Mouse (Mus musculus) ovary, adult 18-20 months (tissue): ENCODE results near the gene Rnf31.

Source experiments
- DNase-seq: peaks from one replicate; pipeline ENCODE4 v3.0.0; 2022; ENCODE audit warnings: low spot score, mixed read lengths

Gene Rnf31

DNA sequence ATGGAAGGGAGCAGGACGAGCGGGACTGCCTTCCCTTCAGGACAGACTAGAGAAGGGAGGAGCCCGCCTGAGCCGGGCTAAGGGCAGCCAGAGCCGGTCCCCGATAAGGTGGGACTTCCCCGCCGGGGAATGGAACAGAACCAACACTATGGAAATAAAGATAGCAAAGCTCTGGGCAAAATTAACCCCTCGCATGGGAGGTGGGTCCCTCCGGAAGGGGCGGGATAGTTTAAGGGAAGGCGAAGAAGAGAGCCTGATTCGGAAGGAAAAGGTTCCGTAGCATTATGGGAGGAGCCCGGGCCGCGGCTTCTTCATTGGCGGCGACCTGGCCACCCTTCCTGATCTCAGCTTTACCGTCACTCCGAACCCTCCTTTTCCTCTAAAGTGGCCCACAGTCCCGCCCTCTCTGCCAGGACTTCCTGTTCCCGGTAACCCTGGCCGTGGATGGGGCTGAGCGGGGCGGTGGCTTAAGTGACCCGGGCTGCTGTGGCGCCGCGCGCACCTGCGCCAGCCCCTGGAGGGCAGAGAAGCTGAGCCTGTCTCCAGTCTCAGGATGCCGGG, at the start of gene Rnf31:
Gene Rnf31, plus strand, starts transcription at position 378 of the 561 bp plus-strand sequence.
- DNase-seq = peak; percentile 93

DNA sequence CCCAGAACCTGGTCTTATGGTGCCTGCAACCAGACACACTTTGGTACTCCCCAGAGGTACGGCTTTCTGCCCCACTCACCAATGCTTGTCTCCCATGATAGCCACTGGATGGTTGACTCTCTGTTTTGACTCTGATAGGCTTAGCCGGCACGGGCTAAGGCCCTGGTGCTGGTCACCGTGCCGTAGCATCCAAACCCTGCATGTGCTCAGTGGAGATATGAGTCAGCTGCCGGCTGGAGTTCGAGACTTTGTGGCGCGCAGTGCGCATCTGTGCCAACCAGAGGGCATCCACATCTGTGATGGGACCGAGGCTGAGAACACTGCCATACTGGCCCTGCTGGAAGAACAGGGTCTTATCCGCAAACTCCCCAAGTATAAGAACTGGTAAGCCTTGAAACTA, 49.2 kb upstream of the Rnf31 start:
- DNase-seq = no peak

GRCm38 (mm10) chr14:55544334-55544733, 47.2 kb upstream of the Rnf31 start:
- DNase-seq = no peak

DNA sequence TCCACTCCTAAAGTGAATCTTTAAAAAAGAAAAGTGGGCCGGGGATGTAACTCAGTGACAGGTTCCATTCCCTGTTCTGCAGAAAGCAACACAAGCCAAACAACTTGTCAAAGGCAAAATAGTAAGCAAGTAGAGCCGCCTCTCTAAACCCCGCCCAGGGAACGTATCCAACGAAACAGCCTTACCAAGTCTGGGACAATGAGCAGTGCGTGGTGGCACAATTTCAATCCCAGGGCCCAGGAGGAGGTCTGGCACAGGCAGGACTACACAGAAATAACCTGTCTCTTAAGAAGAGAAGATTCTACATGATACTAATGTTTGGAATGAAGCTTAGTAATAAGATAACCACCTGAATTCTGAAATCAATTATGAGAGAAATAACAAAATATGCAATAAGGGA, 41.3 kb upstream of the Rnf31 start:
- DNase-seq = no peak

- DNase-seq = no peak
Measured at GRCm38 (mm10) chr14:55551347-55551746, 40.2 kb upstream of the Rnf31 start.

DNA sequence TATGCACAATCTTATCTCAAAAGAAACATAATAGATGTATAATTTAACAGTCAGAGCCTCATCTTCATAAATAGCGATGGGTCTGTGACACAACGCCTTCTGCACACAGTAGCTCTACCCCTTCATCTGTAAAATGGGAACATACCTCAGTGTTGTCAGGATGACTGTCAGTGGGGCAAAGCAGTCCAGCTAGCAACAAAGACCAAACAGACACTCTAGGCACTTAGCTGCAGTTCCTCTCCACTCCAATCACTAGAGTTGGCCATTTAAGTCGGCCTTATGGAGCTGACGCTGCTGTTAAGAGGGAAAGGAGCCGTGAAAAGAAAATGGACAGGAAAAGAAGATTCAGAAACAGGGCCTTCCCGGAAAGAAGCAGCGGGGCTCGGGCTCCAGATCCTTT, 39.7 kb upstream of the Rnf31 start:
- DNase-seq = no peak

DNA sequence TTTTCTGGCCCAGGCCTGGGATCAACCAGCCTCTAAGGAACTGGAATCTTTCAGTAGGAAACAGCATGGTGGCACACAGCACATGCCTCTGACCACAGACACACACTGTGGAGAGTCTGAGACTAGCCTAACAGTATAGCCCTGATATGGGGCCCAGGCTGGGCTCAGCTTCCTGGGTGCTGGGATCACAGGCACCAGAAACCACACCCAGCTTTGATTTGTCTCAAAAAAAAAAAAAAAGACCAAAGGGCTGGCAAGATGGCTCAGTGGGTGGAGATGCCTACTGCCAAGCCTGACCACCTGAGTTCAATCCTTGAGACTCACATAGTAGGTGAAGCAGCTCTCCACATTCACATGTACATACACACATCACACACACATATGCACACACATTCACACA, 36.9 kb upstream of the Rnf31 start:
- DNase-seq = no peak

GRCm38 (mm10) chr14:55555788-55556187, 35.7 kb upstream of the Rnf31 start:
- no peak for DNase-seq

GRCm38 (mm10) chr14:55557003-55557402, 34.5 kb upstream of the Rnf31 start:
- DNase-seq = peak; percentile 63

- DNase-seq = no peak
Measured at GRCm38 (mm10) chr14:55557587-55557986, 33.9 kb upstream of the Rnf31 start.

GRCm38 (mm10) chr14:55558740-55559448, 32.6 kb upstream of the Rnf31 start:
- DNase-seq = no peak

GRCm38 (mm10) chr14:55559799-55560201, 31.7 kb upstream of the Rnf31 start, which contains the start of gene Dcaf11:
Gene Dcaf11 (plus strand): TSS chr14:55560006.
- DNase-seq = peak; percentile 84

GRCm38 (mm10) chr14:55560202-55561073, 31.1 kb upstream of the Rnf31 start, which contains the start of gene A730061H03Rik:
Gene A730061H03Rik (minus strand): TSS chr14:55560406.
- peak; percentile 99 for DNase-seq

DNA sequence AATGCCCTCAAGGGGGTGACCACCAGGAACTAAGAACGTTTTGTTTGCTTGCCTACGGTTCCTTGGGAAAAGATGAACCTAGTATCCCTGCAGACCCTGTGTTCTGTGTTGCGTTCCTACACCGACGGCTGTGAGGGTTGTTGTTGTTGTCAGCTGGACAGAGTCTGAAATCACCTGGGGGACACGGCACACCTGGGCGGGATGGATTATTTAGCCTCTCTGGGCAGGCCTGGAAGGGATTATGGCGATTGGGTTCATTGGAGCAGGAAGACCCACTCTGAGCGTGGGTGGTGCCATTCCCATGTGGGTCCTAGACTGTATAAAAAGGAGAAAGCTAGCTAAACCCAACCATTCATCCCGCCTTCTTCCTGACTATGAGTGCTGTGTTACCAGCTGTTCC, 29.6 kb upstream of the Rnf31 start:
- no peak for DNase-seq

GRCm38 (mm10) chr14:55563249-55563648, 28.3 kb upstream of the Rnf31 start:
- no peak for DNase-seq

DNA sequence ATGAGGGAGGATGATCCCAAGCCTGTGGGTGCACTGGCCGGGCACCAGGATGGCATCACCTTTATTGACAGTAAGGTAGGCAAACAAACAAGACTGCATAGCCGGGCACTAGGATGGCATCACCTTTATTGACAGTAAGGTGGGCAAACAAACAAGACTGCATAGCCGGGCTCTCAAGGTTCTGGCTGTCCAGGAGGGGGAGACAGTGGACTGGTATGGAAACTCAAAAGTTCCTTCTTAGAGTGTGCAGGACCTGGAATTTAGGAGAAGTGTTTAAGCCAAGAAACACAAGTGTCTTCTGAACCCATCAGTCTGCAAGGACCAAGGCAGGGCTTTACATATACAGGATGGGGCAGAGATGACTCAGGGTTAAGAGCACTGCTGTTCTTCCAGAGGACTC, 25.8 kb upstream of the Rnf31 start:
- DNase-seq = no peak

- no peak for DNase-seq
Measured at GRCm38 (mm10) chr14:55567496-55567895, 24.0 kb upstream of the Rnf31 start.

GRCm38 (mm10) chr14:55570588-55570987, 20.9 kb upstream of the Rnf31 start:
- no peak for DNase-seq

- no peak for DNase-seq
Measured at GRCm38 (mm10) chr14:55571760-55572159, 19.7 kb upstream of the Rnf31 start.

DNA sequence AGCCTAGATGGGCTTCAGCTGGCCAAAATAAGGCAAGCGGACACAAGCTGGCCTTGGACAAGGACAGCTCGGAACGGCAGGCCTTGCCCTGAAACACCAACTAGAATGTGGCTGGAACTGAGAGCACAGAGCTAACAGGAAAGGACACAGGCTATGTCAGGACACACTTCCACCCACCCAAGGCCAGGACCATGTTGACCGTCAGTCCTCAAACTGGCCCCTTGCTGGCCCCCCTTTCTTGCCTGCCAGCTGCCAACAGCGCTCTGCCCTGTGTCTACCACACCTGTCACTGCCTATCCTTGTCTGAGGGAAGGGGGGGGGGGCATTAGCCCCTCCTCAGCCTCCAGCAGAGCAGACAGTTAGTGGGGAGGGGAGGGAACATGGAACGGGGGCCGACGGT, 16.2 kb upstream of the Rnf31 start, which contains the start of gene Fitm1:
Gene Fitm1, plus strand, starts transcription at position 316 of the 400 bp plus-strand sequence.
- no peak for DNase-seq

DNA sequence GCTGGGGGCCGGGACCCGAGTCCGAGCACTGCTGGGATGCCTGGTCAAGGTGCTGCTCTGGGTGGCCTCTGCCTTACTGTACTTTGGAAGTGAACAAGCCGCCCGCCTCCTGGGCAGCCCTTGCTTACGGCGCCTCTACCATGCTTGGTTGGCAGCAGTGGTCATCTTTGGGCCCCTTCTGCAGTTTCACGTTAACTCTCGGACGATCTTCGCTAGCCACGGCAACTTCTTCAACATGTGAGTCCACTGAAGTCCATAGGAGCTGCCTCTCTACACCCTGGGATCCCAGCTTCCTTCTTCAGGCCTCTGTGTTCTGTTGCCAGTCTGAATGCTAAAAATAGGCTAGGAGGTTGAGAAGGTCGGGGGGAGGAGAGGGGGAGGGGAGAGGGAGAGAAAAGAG, 15.8 kb upstream of the Rnf31 start:
- DNase-seq = no peak

DNA sequence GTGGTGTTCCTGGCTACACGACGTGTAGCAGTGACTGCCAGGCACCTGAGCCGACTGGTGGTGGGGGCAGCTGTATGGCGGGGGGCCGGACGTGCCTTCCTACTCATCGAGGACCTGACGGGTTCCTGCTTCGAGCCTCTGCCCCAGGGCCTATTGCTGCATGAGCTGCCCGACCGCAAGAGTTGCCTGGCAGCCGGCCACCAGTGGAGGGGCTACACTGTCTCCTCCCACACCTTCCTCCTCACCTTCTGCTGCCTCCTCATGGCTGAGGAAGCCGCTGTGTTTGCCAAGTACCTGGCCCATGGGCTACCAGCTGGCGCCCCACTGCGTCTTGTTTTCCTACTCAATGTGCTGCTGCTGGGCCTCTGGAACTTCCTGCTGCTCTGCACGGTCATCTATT, 15.1 kb upstream of the Rnf31 start:
- no peak for DNase-seq
